10 mouse cellular contexts compared by ENCODE assay signal in genomic region chr19:42397281-42397680, GRCm38 (mm10). TPM values are rescaled to one million over a fixed set of nuclear protein-coding genes. Genes with fewer than 3 reads are reported as not detected.
A peak's percentile ranks its signal among the peaks of the same experiment; 100 is the strongest.
DNase-seq lines count a peak whose midpoint lies in the region; ATAC-seq and TF ChIP-seq lines count a peak whose summit lies in the region.
"Had no signal": no experiment of that assay in that cellular context is flagged by ENCODE, and none has a peak within 500 bp of the region (broad histone marks: within the 10 kb centered on the region; RNA-seq: fewer than 3 reads in every experiment).

No protein-coding gene starts in this region.

- H3K4me3 ChIP-seq in heart, embryonic 12.5 days, result no peak overlapping the region
- H3K4me3 ChIP-seq in limb, embryonic 10.5 days, result no peak overlapping the region
- H3K4me3 ChIP-seq in left cerebral cortex, adult 2 months, result no peak overlapping the region
- H3K4me3 ChIP-seq: gastrocnemius, adult 2 months; megakaryocyte, embryonic 14.5 days had no signal

- no peak overlapping the region for H3K9ac ChIP-seq in heart, embryonic 12.5 days

- TF ChIP-seq CTCF in left cerebral cortex, adult 2 months (IDR thresholded peaks at IDR 0.05), result no peak

- H3K9me3 ChIP-seq in heart, embryonic 12.5 days (replicated peaks), result no peaks in the 10 kb centered on the region
- no peaks in the 10 kb centered on the region for H3K9me3 ChIP-seq in limb, embryonic 10.5 days (replicated peaks)
- H3K9me3 ChIP-seq: megakaryocyte, embryonic 14.5 days had no signal

- no peaks in the 10 kb centered on the region for H3K4me1 ChIP-seq in heart, embryonic 12.5 days (replicated peaks)
- no peaks in the 10 kb centered on the region for H3K4me1 ChIP-seq in limb, embryonic 10.5 days
- H3K4me1 ChIP-seq: megakaryocyte, embryonic 14.5 days had no signal

- H3K27ac ChIP-seq in heart, embryonic 12.5 days (ENCODE audit: poor library complexity, severe bottlenecking), result no peak overlapping the region
- H3K27ac ChIP-seq in limb, embryonic 10.5 days, result no peak overlapping the region
- H3K27ac ChIP-seq in left cerebral cortex, adult 2 months, result no peak overlapping the region
- H3K27ac ChIP-seq: gastrocnemius, adult 2 months had no signal

- ATAC-seq in heart, embryonic 12.5 days (ENCODE audit: insufficient number of reproducible peaks, low FRiP score), result no peak

- peak; percentile 20 to 54 for DNase-seq in heart, postnatal 14 days
- DNase-seq in 3134 (ENCODE audit: extremely low read depth, insufficient read length, low spot score), result peak; percentile 39
- peak; percentile 35 for DNase-seq in adrenal gland, postnatal 25 days
- DNase-seq in limb, embryonic 10.5 days (ENCODE audit: low spot score), result peak; percentile 85
- no peak for DNase-seq in right cerebral cortex, postnatal 14 days
- DNase-seq in cerebellum, postnatal 4 days (ENCODE audit: low spot score in 2 of 2), result no peak
- DNase-seq in left cerebral cortex, adult 2 months (ENCODE audit: extremely low spot score in 1 of 2, low spot score in 2 of 2), result no peak
- DNase-seq: gastrocnemius, adult 2 months had no signal

- intact Hi-C loops in heart, postnatal 14 days (cut with DNase I), result no loop called here
- intact Hi-C loops in left cerebral cortex, adult 2 months (cut with DNase I), result no loop called here

- WGBS in heart, embryonic 12.5 days, result 22% methylated on average over 11 of the region's 11 CpGs
- 21% methylated on average over 11 of the region's 11 CpGs for WGBS in limb, embryonic 10.5 days

- peaks cover 16% of the 10 kb centered on the region; the same call in 1 of the 2 replicates for H3K27me3 ChIP-seq in heart, embryonic 12.5 days (replicated peaks)
- H3K27me3 ChIP-seq in limb, embryonic 10.5 days (ENCODE audit: low read depth, poor library complexity, severe bottlenecking), result no peaks in the 10 kb centered on the region

- no peaks in the 10 kb centered on the region for H3K36me3 ChIP-seq in heart, embryonic 12.5 days
- H3K36me3 ChIP-seq in limb, embryonic 10.5 days, result no peaks in the 10 kb centered on the region

- no peak overlapping the region for H3K4me2 ChIP-seq in heart, embryonic 12.5 days

RNA-seq across cellular contexts. Expression of gene Crtac1, which starts 34.3 kb away (rescaled TPM):
- total RNA-seq in heart, postnatal 14 days (2021), result under 1 TPM in 1 of 2 experiments, not detected in 1; 0.15 TPM
- polyA plus RNA-seq in heart, embryonic 12.5 days (2016; fragmentation: Nextera tagmentation; extraction: Ambion mirVana), result 0.55 and 0.59 TPM in 2 replicates
- 0.64 TPM in 1 of 2 replicates, not detected in the other for total RNA-seq in adrenal gland, postnatal 25 days (2021)
- polyA plus RNA-seq in limb, embryonic 10.5 days (2016; fragmentation: Nextera tagmentation; extraction: Ambion mirVana), result 1.0 and 1.2 TPM in 2 replicates
- total RNA-seq in left cerebral cortex, adult 2 months (2021), result 10 to 100 TPM; 62.9 to 72.8 TPM

Comparison
In these comparisons a context has a peak if more than half of its experiments do, and no peak if none do; other contexts are left out.
1. DNase-seq: peak in heart, postnatal 14 days (2 of 2), 3134 (single experiment), adrenal gland, postnatal 25 days (single experiment) and limb, embryonic 10.5 days (single experiment); none in right cerebral cortex, postnatal 14 days (single experiment), cerebellum, postnatal 4 days (0 of 2) and left cerebral cortex, adult 2 months (0 of 2).
2. RNA of gene Crtac1, which starts 34.3 kb away (total RNA-seq): 62.9 to 72.8 TPM in left cerebral cortex, adult 2 months; 0.64 TPM in adrenal gland, postnatal 25 days and 0.15 TPM in heart, postnatal 14 days; every median in the first group is over 10 times any median in the second.